Mouse (Mus musculus): ENCODE results near the gene Gm21885.

Gm21885 gene

DNA sequence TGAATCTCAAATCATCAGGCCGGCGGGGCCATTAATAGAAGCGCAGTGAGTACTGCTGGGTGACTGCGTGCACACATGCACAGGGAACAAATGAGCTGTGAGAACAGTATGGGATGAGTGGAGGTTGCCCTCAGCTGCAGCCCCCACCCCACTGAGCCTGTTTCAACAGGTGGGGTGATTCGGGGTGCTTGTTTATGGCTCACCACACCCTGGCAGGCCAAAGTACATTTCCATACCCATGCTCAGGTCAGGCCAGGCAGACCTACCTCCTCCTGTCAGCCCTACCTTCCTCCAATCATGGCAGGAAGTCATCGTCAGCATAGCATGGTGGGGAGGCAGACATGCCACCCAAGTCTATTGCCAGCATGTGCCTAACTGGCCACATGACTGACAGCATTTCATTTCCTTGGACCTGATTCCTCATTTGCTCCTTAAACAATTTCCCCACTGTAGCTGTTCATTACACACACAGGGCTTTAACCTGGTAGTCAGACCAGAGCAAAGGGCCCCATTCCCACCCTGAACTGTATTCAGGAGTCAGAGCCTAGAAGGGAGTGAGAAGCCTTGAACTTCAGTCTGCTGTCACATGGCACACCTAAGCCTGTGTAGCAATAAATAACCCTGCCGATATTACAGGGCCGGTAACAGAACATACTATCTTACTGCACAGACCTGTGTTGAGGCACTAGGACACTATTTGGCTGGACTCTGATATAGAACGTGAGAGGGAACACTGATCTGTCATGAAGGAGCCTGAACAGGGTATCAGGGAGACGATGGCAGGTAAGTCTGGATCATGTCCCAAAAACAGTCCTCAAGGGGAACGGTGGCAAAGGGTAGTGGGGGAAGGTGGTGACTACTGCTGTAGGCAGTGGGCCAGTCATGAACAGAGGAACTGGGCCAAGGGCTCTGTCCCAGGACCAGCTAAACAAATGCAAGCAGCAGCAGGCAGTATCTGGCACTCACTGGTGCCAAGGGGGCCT, at the start of gene Gm21885:
Gene Gm21885 (plus strand): TSS at position 675 of the 983 bp plus-strand sequence.
- CTCF ChIA-PET, result interaction anchor here in 2 of 4 experiments (0.6 to 1.2 kb wide), 3 partner anchors 148 to 404 kb away, joined by 3 to 4 read pairs (median 3); no protein-coding TSS in a partner anchor
- POLR2A ChIA-PET, result interaction anchor here in 2 of 4 experiments (0.6 to 13.9 kb wide), 8 partner anchors 17 to 193 kb away, joined by 3 to 206 read pairs (median 6); partner anchors contain the start of genes Luc7l3 (in 1 of the 2) and Tob1 (in 1 of the 2)

DNA sequence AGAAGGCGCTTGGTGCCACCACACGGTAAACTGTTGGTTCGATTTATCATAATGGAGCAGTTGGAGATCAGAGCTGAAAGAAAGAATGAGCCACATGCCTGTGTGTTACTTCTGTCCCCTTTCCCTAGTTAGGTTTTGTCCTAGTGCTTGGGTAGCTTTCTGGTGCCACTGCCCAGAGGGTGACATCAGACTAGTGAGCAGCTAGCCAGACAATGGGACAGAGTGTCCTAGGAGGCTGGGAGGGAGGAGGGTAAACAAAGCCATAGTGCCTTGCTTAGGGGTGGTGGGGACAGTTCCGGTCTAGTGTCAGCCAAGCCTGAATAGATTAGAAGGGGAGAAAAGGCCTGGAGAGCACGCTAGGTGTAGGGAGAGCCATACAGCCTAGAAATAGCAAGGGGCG, 48.3 kb upstream of the Gm21885 start:
- ChIA-PET POLR2A (interaction anchor here in 3 of 4 experiments (0.7 to 15.4 kb wide), 9 partner anchors 8 to 105 kb away, joined by 3 to 280 read pairs (median 4); partner anchors contain the start of gene Tob1 (in 2 of the 3)), CTCF (interaction anchor here in 1 of 4 experiments (1.1 to 3.5 kb wide), 2 partner anchors 26 to 100 kb away, joined by 3 to 19 read pairs; no protein-coding TSS in a partner anchor)

- POLR2A ChIA-PET, result interaction anchor here in 2 of 4 experiments (1.0 to 15.4 kb wide), 6 partner anchors 9 to 47 kb away, joined by 3 to 280 read pairs (median 9); partner anchors contain the start of genes Tob1 (in 2 of the 2) and Gm21885 (in 1 of the 2)
- CTCF ChIA-PET, result interaction anchor here in 1 of 4 experiments (1.4 to 3.5 kb wide), 2 partner anchors 24 to 101 kb away, joined by 4 to 19 read pairs; partner anchors contain the start of gene Tob1
Measured at GRCm38 (mm10) chr11:94234380-94234779, 47.3 kb upstream of the Gm21885 start.

- CTCF ChIA-PET, result interaction anchor here in 2 of 4 experiments (0.6 to 3.5 kb wide), 5 partner anchors 12 to 171 kb away, joined by 4 to 19 read pairs (median 9); partner anchors contain the start of genes Tob1 (in 1 of the 2) and Wfikkn2 (in 1 of the 2)
- POLR2A ChIA-PET, result interaction anchor here in 3 of 4 experiments (1.2 to 4.8 kb wide), 6 partner anchors 10 to 46 kb away, joined by 3 to 53 read pairs (median 10); partner anchors contain the start of genes Tob1 (in 3 of the 3) and Gm21885 (in 1 of the 3)
Measured at GRCm38 (mm10) chr11:94234857-94235256, 46.8 kb upstream of the Gm21885 start.

DNA sequence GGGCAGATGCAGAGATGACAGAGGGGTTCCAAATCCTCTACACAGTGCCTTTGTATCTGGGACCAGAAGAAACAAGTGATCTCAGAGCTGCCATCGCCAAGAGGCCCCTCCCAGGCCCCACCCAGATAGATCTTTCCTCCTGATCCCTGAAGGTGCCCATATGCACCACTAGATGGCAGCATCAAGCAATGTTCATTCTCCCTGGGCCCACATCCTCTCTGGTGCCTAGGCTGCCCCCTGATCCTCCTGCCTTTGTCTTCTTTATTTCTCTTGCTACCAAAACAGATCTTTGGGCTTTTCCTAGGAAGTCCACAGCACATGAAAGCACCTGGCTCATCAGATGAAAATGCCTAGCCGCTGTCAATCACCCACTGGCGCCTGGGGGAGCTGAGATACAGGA, 45.6 kb upstream of the Gm21885 start:
- CTCF ChIA-PET, result interaction anchor here (0.6 to 3.5 kb wide), 27 partner anchors 9 to 250 kb away, joined by 3 to 19 read pairs (median 3); partner anchors contain the start of genes Spata20 (in 2 of the 4), Wfikkn2 (in 2 of the 4) and Tob1 (in 1 of the 4)
- POLR2A ChIA-PET, result interaction anchor here (0.6 to 4.8 kb wide), 26 partner anchors 9 to 170 kb away, joined by 3 to 53 read pairs (median 6); partner anchors contain the start of genes Tob1 (in 3 of the 4), Gm21885 (in 1 of the 4) and Wfikkn2 (in 1 of the 4)

- POLR2A ChIA-PET, result interaction anchor here in 3 of 4 experiments (0.7 to 4.8 kb wide), 4 partner anchors 24 to 28 kb away, joined by 3 to 53 read pairs (median 22); partner anchors contain the start of gene Tob1 (in 3 of the 3)
- CTCF ChIA-PET, result interaction anchor here in 2 of 4 experiments (1.1 to 1.5 kb wide), 2 partner anchors 19 to 105 kb away, joined by 3 to 4 read pairs; no protein-coding TSS in a partner anchor
Measured at GRCm38 (mm10) chr11:94238786-94239185, 42.9 kb upstream of the Gm21885 start.

DNA sequence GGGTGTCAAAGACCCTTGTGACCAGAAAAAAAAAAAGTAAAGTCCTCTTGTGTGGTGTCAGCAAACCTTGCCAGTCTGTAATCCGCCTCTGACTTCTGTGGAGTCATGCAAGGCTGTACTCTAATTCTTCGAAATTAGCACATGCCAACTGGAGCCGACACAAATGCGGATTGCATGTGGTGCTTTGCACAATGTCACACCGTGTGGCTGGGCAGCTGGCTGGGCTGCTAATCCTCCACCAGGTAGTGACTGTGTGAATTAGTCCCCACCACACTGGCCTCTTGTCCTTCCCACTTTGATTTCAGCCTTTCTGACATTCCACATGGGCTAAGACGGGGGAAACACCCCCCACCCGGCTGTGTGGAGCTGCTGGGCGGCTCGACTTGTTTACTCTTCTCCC, 42.0 kb upstream of the Gm21885 start:
- CTCF ChIA-PET, result interaction anchor here in 1 of 4 experiments (0.7 to 1.1 kb wide), 3 partner anchors 19 to 286 kb away, joined by 3 read pairs; no protein-coding TSS in a partner anchor
- POLR2A ChIA-PET, result interaction anchor here in 2 of 4 experiments (1.0 to 1.7 kb wide), 4 partner anchors 8 to 111 kb away, joined by 3 to 5 read pairs (median 3); partner anchors contain the start of gene Tob1 (in 2 of the 2)

DNA sequence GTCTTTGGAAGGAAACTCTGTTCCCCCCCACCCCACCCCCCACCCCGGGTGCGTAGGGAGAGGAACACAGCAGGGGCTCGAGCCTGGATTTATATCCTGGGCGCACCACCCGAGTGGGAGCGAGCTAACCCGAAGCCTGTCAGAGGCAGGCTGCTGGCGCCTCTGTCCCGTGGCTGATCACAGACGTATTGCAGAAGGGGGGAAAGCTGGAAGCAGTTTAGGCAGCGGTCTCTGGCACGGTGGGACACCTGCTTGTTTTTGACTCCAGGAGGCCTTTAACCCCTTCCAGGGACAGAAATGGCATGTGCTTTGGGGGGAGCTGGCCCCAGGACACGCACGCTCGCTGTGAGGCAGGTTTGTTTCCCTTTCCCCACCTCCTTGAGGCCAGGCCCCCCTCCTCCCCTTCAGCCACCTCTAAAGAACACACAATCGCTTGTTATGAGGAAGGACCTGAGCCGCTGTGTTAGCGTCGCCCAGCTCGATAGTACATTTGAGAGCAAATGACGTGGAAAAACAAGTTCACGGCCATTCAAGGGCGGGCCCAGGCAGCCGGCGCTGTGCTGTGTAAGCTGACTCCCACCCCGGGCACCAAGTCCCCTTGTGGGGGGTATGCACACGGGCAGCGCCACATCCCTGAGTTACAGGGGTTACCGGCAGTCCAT, 38.8 kb upstream of the Gm21885 start:
- POLR2A ChIA-PET, result interaction anchor here (0.5 to 4.6 kb wide), 21 partner anchors 11 to 744 kb away, joined by 3 to 25 read pairs (median 3); partner anchors contain the start of gene Tob1 (in 3 of the 4)
- CTCF ChIA-PET, result interaction anchor here in 3 of 4 experiments (0.6 to 1.5 kb wide), 8 partner anchors 17 to 313 kb away, joined by 3 to 5 read pairs (median 4); no protein-coding TSS in a partner anchor

DNA sequence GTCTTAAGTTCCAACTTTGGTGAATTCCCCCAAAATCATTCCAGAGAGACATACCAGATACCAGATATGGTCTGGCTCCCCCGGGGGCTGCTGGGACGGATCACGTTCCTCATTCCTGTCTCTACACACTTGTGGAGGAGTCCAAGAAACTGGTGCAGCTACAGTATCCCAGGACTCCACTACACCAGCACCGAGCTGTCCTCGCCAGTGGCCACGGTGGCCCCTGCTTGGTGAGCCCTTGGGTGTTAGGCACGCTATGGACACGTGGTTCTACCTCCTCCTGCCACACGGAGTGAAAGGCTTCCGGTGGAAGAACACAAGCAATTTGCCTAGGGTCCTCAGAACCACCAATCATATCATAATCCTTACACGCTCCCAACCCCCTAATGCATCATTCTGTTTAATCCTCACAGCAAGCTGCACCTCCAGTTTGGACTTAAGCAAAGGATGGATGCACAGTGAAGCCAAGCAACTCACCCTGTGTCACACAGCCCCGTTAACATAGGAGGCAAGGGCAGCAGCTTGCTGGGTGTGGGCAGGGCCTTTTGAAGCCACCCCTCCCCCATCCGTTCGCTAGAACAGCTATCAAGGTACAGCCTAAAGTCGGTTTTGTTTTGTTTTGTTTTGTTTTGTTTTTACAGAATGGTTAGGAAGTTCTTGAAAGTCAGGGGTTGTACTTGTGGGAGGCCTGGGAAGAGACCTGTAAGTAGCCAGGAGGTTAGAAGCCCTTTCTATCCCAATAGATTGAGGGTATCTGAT, 38.1 kb upstream of the Gm21885 start:
- ChIA-PET CTCF (interaction anchor here (0.6 to 1.5 kb wide), 9 partner anchors 22 to 313 kb away, joined by 3 to 11 read pairs (median 3); no protein-coding TSS in a partner anchor), POLR2A (interaction anchor here (0.6 to 4.6 kb wide), 18 partner anchors 12 to 110 kb away, joined by 3 to 25 read pairs (median 4); partner anchors contain the start of gene Tob1 (in 4 of the 4))

GRCm38 (mm10) chr11:94244385-94244784, 37.3 kb upstream of the Gm21885 start:
- CTCF ChIA-PET, result interaction anchor here in 3 of 4 experiments (0.6 to 1.1 kb wide), 3 partner anchors 21 to 161 kb away, joined by 3 to 5 read pairs (median 3); no protein-coding TSS in a partner anchor
- POLR2A ChIA-PET, result interaction anchor here in 3 of 4 experiments (0.8 to 4.6 kb wide), 10 partner anchors 13 to 109 kb away, joined by 3 to 25 read pairs (median 4); partner anchors contain the start of gene Tob1 (in 3 of the 3)

- CTCF ChIA-PET, result interaction anchor here in 2 of 4 experiments (1.8 to 2.8 kb wide), 2 partner anchors 9 to 11 kb away, joined by 9 to 11 read pairs; no protein-coding TSS in a partner anchor
- POLR2A ChIA-PET, result interaction anchor here in 3 of 4 experiments (0.6 to 3.5 kb wide), 14 partner anchors 10 to 1020 kb away, joined by 3 to 24 read pairs (median 4); partner anchors contain the start of gene Tob1 (in 3 of the 3)
Measured at GRCm38 (mm10) chr11:94245955-94246788, 35.5 kb upstream of the Gm21885 start, which contains the start of gene Wfikkn2. Gene Wfikkn2 (minus strand): TSS chr11:94246005.

- CTCF ChIA-PET, result interaction anchor here in 2 of 4 experiments (1.8 to 2.8 kb wide), 2 partner anchors 10 to 11 kb away, joined by 9 to 11 read pairs; no protein-coding TSS in a partner anchor
- POLR2A ChIA-PET, result interaction anchor here in 3 of 4 experiments (0.8 to 3.5 kb wide), 12 partner anchors 11 to 113 kb away, joined by 3 to 24 read pairs (median 4); partner anchors contain the start of gene Tob1 (in 3 of the 3)
Measured at GRCm38 (mm10) chr11:94246789-94247061, 34.9 kb upstream of the Gm21885 start.

DNA sequence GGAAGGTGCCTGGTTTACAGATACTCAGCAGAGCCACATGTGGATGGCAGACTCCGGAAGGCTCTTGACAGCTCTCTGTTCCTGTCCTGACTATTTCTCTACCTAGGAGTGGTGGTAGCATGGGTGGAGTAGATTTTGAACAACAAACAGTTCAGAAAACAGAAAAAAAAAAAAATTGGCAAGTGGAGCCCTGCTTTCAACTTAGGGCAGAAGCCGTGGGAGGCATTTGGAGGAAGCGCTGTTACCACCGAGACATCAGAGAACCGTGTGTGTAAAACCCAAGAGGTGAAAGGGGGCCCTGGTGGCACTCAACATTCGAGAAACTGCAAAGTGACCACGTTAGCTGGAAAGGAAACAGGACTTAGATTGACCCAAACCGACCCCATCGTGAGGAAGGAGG, 28.5 kb upstream of the Gm21885 start:
- CTCF ChIA-PET, result interaction anchor here in 2 of 4 experiments (1.2 to 1.5 kb wide), 2 partner anchors 18 to 120 kb away, joined by 3 read pairs; no protein-coding TSS in a partner anchor
- POLR2A ChIA-PET, result interaction anchor here in 3 of 4 experiments (0.6 to 1.7 kb wide), 3 partner anchors 39 to 137 kb away, joined by 3 to 15 read pairs (median 4); partner anchors contain the start of gene Tob1 (in 1 of the 3)

DNA sequence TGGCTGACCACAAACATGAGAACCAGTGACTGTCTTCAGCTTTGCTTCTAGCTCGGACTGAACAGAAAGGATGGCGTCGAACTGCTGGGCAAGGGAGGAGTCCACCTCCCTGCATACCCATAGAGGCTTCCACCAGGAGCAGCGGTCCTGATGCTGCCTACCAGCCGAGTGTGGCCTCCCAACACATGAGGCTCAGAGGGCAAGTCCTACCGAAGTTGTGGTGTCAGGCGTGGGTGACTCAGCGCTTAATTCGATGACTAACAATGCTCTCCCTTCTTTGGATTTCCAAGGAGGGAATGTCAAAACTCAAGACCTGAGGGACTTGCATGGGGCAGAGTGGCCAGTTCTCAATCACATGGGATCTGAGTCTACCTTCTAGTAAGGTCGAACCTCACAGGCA, 28.0 kb upstream of the Gm21885 start:
- CTCF ChIA-PET, result no interaction called here
- POLR2A ChIA-PET, result interaction anchor here in 2 of 4 experiments (0.6 to 1.5 kb wide), 3 partner anchors 39 to 137 kb away, joined by 3 to 4 read pairs (median 4); partner anchors contain the start of gene Tob1 (in 1 of the 2)

DNA sequence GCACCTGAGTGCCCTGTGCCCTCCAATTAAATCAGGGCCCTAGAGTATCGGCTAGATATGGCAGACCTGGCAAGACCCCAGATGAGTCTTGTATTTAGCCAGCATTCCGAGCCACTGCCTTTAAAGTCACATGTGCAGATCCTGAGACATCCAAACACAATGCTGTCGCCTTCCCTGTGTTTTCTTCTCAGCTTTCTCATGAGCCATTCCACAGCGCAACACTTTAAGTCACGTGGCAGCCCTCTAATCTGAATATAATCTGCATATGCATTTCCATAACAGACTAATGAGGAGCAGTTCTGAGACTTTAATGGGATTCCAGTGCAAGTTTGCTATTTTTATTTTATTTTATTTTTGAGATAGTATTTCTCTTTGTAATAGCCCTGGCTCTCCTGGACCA, 25.9 kb upstream of the Gm21885 start:
- CTCF ChIA-PET, result interaction anchor here in 1 of 4 experiments (0.9 kb wide), 1 partner anchor 10 kb away, joined by 4 read pairs; no protein-coding TSS in a partner anchor
- POLR2A ChIA-PET, result interaction anchor here in 2 of 4 experiments (0.7 to 1.5 kb wide), 7 partner anchors 9 to 290 kb away, joined by 3 to 7 read pairs (median 3); partner anchors contain the start of gene Tob1 (in 1 of the 2)
